Mouse (Mus musculus): ENCODE results near the gene 1110059E24Rik.

DNA sequence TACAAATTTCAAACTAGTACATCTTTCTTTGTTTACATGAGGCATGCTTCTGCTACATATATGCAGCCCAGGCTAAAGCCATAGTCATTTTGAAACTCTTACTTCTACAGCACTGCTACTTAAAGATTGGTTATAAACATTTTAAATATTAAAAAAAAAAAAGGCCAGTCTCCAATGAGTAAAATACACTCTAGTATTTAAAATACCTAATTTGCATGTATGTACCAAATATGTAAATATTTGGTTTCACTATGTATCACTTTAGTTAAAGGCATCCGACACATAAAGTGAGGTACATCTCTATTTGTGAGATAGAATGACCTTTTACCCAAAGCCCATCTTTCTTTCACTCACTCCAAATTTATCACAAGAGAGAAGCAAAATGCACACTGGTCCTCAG lies 23.7 kb downstream of the 1110059E24Rik start:
- TF ChIP-seq CTCF (IDR thresholded peaks at IDR 0.05; ENCODE audit: borderline replicate concordance, control insufficient read depth, extremely low read depth, insufficient read depth, low read length, poor library complexity) (no peak), POLR2A (IDR thresholded peaks at IDR 0.05; ENCODE audit: control insufficient read depth, extremely low read depth, insufficient read depth, low read length, poor library complexity) (no peak)

All from thymus, adult 2 months (tissue).